Mouse (Mus musculus): ENCODE measurements around the gene Nmur1. TPM values are rescaled to one million over a fixed set of nuclear protein-coding genes. Genes with fewer than 3 reads are reported as not detected.

Nmur1 gene
- polyA plus RNA-seq, 1 experiment = 2.4 TPM

- Histone ChIP-seq H3K4me1 (peaks cover 91% of the 10 kb centered on the region), H3K4me3 (replicated peaks) (no peak overlapping the region), H3K27me3 (replicated peaks) (no peaks in the 10 kb centered on the region), H3K9me3 (no peaks in the 10 kb centered on the region), H3K36me3 (replicated peaks; ENCODE audit: low read length) (peaks cover 5% of the 10 kb centered on the region)
- TF ChIP-seq GATA1 (IDR thresholded peaks at IDR 0.05; ENCODE audit: borderline replicate concordance, low read length) = no peak
- TF ChIP-seq FLI1 (IDR thresholded peaks at IDR 0.05; ENCODE audit: low read length) = no peak
Measured at GRCm38 (mm10) chr1:86398222-86398621, 27.8 kb downstream of the Nmur1 start.

- H3K9me3 ChIP-seq = no peaks in the 10 kb centered on the region
- H3K4me1 ChIP-seq = peaks cover 90% of the 10 kb centered on the region
- no peak for TF ChIP-seq FLI1 (IDR thresholded peaks at IDR 0.05; ENCODE audit: low read length)
- TF ChIP-seq GATA1 (IDR thresholded peaks at IDR 0.05; ENCODE audit: borderline replicate concordance, low read length) = no peak
- H3K4me3 ChIP-seq (replicated peaks) = peak overlapping the region; percentile 14
- H3K36me3 ChIP-seq (replicated peaks; ENCODE audit: low read length) = peaks cover 5% of the 10 kb centered on the region
- no peaks in the 10 kb centered on the region for H3K27me3 ChIP-seq (replicated peaks)
Measured at GRCm38 (mm10) chr1:86397621-86398020, 28.4 kb downstream of the Nmur1 start.

- H3K9me3 ChIP-seq = no peaks in the 10 kb centered on the region
- peaks cover 5% of the 10 kb centered on the region for H3K36me3 ChIP-seq (replicated peaks; ENCODE audit: low read length)
- H3K4me3 ChIP-seq (replicated peaks) = no peak overlapping the region
- TF ChIP-seq FLI1 (IDR thresholded peaks at IDR 0.05; ENCODE audit: low read length) (no peak), GATA1 (IDR thresholded peaks at IDR 0.05; ENCODE audit: borderline replicate concordance, low read length) (no peak)
- no peaks in the 10 kb centered on the region for H3K27me3 ChIP-seq (replicated peaks)
- peaks cover 86% of the 10 kb centered on the region for H3K4me1 ChIP-seq
Measured at GRCm38 (mm10) chr1:86395897-86396296, 30.1 kb downstream of the Nmur1 start.

GRCm38 (mm10) chr1:86394246-86394645, 31.8 kb downstream of the Nmur1 start:
- H3K27me3 ChIP-seq (replicated peaks) = no peaks in the 10 kb centered on the region
- peaks cover 81% of the 10 kb centered on the region for H3K4me1 ChIP-seq
- no peak overlapping the region for H3K4me3 ChIP-seq (replicated peaks)
- peaks cover 5% of the 10 kb centered on the region for H3K36me3 ChIP-seq (replicated peaks; ENCODE audit: low read length)
- no peaks in the 10 kb centered on the region for H3K9me3 ChIP-seq
- no peak for TF ChIP-seq GATA1 (IDR thresholded peaks at IDR 0.05; ENCODE audit: borderline replicate concordance, low read length)
- TF ChIP-seq FLI1 (IDR thresholded peaks at IDR 0.05; ENCODE audit: low read length) = no peak

GRCm38 (mm10) chr1:86393219-86393618, 32.8 kb downstream of the Nmur1 start:
- Histone ChIP-seq H3K9me3 (no peaks in the 10 kb centered on the region), H3K27me3 (replicated peaks) (no peaks in the 10 kb centered on the region), H3K36me3 (replicated peaks; ENCODE audit: low read length) (peaks cover 5% of the 10 kb centered on the region)

GRCm38 (mm10) chr1:86391425-86391824, 34.6 kb downstream of the Nmur1 start:
- Histone ChIP-seq H3K27me3 (replicated peaks) (no peaks in the 10 kb centered on the region), H3K4me1 (peaks cover 80% of the 10 kb centered on the region), H3K4me3 (replicated peaks) (no peak overlapping the region), H3K36me3 (replicated peaks; ENCODE audit: low read length) (no peaks in the 10 kb centered on the region), H3K9me3 (no peaks in the 10 kb centered on the region)
- TF ChIP-seq GATA1 (IDR thresholded peaks at IDR 0.05; ENCODE audit: borderline replicate concordance, low read length) (no peak), FLI1 (IDR thresholded peaks at IDR 0.05; ENCODE audit: low read length) (no peak)

More at GRCm38 (mm10) chr1:86393219-86393618, 32.8 kb downstream of the Nmur1 start:
- TF ChIP-seq GATA1 (IDR thresholded peaks at IDR 0.05; ENCODE audit: borderline replicate concordance, low read length) (no peak), FLI1 (IDR thresholded peaks at IDR 0.05; ENCODE audit: low read length) (no peak)
- H3K4me3 ChIP-seq (replicated peaks) = no peak overlapping the region
- H3K4me1 ChIP-seq = peaks cover 78% of the 10 kb centered on the region

- TF ChIP-seq GATA1 (IDR thresholded peaks at IDR 0.05; ENCODE audit: borderline replicate concordance, low read length) = no peak
- no peak for TF ChIP-seq FLI1 (IDR thresholded peaks at IDR 0.05; ENCODE audit: low read length)
- Histone ChIP-seq H3K27me3 (replicated peaks) (peaks cover 3% of the 10 kb centered on the region), H3K4me3 (replicated peaks) (peak overlapping the region; percentile 85), H3K36me3 (replicated peaks; ENCODE audit: low read length) (no peaks in the 10 kb centered on the region), H3K4me1 (peaks cover 70% of the 10 kb centered on the region), H3K9me3 (no peaks in the 10 kb centered on the region)
Measured at GRCm38 (mm10) chr1:86389230-86389629, 36.8 kb downstream of the Nmur1 start.

- peaks cover 58% of the 10 kb centered on the region for H3K4me1 ChIP-seq
- peaks cover 5% of the 10 kb centered on the region for H3K27me3 ChIP-seq (replicated peaks)
- peaks cover 4% of the 10 kb centered on the region; the same call in 1 of the 2 replicates for H3K9me3 ChIP-seq
- H3K36me3 ChIP-seq (replicated peaks; ENCODE audit: low read length) = no peaks in the 10 kb centered on the region
- TF ChIP-seq FLI1 (IDR thresholded peaks at IDR 0.05; ENCODE audit: low read length) = no peak
- no peak for TF ChIP-seq GATA1 (IDR thresholded peaks at IDR 0.05; ENCODE audit: borderline replicate concordance, low read length)
- H3K4me3 ChIP-seq (replicated peaks) = peak overlapping the region; percentile 62
Measured at GRCm38 (mm10) chr1:86381027-86381426, 45.0 kb downstream of the Nmur1 start.

GRCm38 (mm10) chr1:86379161-86379569, 46.9 kb downstream of the Nmur1 start:
- Histone ChIP-seq H3K36me3 (replicated peaks; ENCODE audit: low read length) (no peaks in the 10 kb centered on the region), H3K4me1 (peaks cover 66% of the 10 kb centered on the region), H3K4me3 (replicated peaks) (peak overlapping the region; percentile 83), H3K27me3 (replicated peaks) (peaks cover 2% of the 10 kb centered on the region), H3K9me3 (peaks cover 4% of the 10 kb centered on the region; the same call in 1 of the 2 replicates)
- TF ChIP-seq FLI1 (IDR thresholded peaks at IDR 0.05; ENCODE audit: low read length) (no peak), GATA1 (IDR thresholded peaks at IDR 0.05; ENCODE audit: borderline replicate concordance, low read length) (no peak)

GRCm38 (mm10) chr1:86378662-86379061, 47.4 kb downstream of the Nmur1 start:
- H3K27me3 ChIP-seq (replicated peaks) = peaks cover 2% of the 10 kb centered on the region
- H3K36me3 ChIP-seq (replicated peaks; ENCODE audit: low read length) = no peaks in the 10 kb centered on the region
- H3K9me3 ChIP-seq = peaks cover 4% of the 10 kb centered on the region; the same call in 1 of the 2 replicates
- TF ChIP-seq FLI1 (IDR thresholded peaks at IDR 0.05; ENCODE audit: low read length) (no peak), GATA1 (IDR thresholded peaks at IDR 0.05; ENCODE audit: borderline replicate concordance, low read length) (no peak)
- H3K4me1 ChIP-seq = peaks cover 63% of the 10 kb centered on the region
- H3K4me3 ChIP-seq (replicated peaks) = no peak overlapping the region

- Histone ChIP-seq H3K4me1 (peaks cover 63% of the 10 kb centered on the region), H3K9me3 (no peaks in the 10 kb centered on the region), H3K27me3 (replicated peaks) (no peaks in the 10 kb centered on the region), H3K36me3 (replicated peaks; ENCODE audit: low read length) (no peaks in the 10 kb centered on the region), H3K4me3 (replicated peaks) (no peak overlapping the region)
- TF ChIP-seq GATA1 (IDR thresholded peaks at IDR 0.05; ENCODE audit: borderline replicate concordance, low read length) (no peak), FLI1 (IDR thresholded peaks at IDR 0.05; ENCODE audit: low read length) (no peak)
Measured at GRCm38 (mm10) chr1:86376354-86376753, 49.7 kb downstream of the Nmur1 start.

All from megakaryocyte, embryonic 14.5 days (primary cell).